Mouse (Mus musculus) E14TG2a.4 (cell line): ENCODE data around the gene Htr6.
A peak's percentile ranks its signal among the peaks of the same experiment; 100 is the strongest.

Experiments used
- H3K27me3 ChIP-seq: 2 replicates; pipeline ENCODE4 v1.6.1; 2014; ENCODE audit warnings: low read length, control low read depth; ENCODE audit not compliant: insufficient read depth
- H3K36me3 ChIP-seq: 2 replicates; pipeline ENCODE4 v1.6.1; 2014; ENCODE audit warnings: low read length, control low read depth; ENCODE audit not compliant: insufficient read depth
- H3K4me1 ChIP-seq: replicated peaks from 2 replicates; pipeline ENCODE4 v1.6.1; 2014; ENCODE audit warnings: low read depth, low read length, control low read depth
- H3K4me3 ChIP-seq: replicated peaks from 2 replicates; pipeline ENCODE4 v1.5.1; 2014; ENCODE audit warnings: mild to moderate bottlenecking, low read length
- H3K9me3 ChIP-seq: 2 replicates; pipeline ENCODE4 v1.6.1; 2014; ENCODE audit warnings: low read length, control low read depth
- CTCF ChIP-seq: conservative IDR thresholded peaks from 2 replicates; pipeline ENCODE4 v1.5.1; 2014; ENCODE audit warnings: low read length
- NANOG ChIP-seq: IDR thresholded peaks from 2 replicates; pipeline ENCODE4 v1.6.1; 2014; ENCODE audit warnings: borderline replicate concordance, low read length, mixed read lengths
- POU5F1 ChIP-seq: IDR thresholded peaks from 2 replicates; pipeline ENCODE4 v1.6.1; 2014; ENCODE audit warnings: low read length, borderline replicate concordance

Gene Htr6

DNA sequence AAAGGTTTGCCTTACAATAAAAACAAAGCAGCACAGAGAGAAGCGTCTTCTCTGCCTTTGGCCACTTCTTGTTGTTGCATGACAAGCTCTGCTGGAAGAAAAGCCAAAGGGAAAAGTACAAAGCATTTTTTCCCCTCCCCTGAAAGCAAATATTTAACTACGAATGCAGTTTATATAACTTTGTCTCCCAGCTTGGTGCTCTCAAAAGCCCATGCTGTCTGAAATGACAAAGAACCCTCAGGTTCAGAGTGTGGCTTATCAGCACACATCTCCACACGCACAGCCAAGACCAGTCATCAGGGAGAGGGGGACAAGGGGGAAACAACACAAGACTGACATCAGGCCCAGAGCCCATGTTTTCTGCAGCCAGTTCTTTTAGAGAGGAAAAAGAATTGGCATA lies 36.1 kb upstream of the Htr6 start:
- H3K36me3 ChIP-seq, result peaks cover 18% of the 10 kb centered on the region
- H3K4me1 ChIP-seq, result peaks cover 37% of the 10 kb centered on the region
- H3K9me3 ChIP-seq, result no peaks in the 10 kb centered on the region
- no peak for TF ChIP-seq POU5F1
- H3K27me3 ChIP-seq, result no peaks in the 10 kb centered on the region
- no peak overlapping the region for H3K4me3 ChIP-seq

- H3K27me3 ChIP-seq, result no peaks in the 10 kb centered on the region
- H3K4me1 ChIP-seq, result peaks cover 32% of the 10 kb centered on the region
- TF ChIP-seq NANOG (no peak), CTCF (no peak), POU5F1 (no peak)
- H3K36me3 ChIP-seq, result peaks cover 22% of the 10 kb centered on the region
- no peaks in the 10 kb centered on the region for H3K9me3 ChIP-seq
- H3K4me3 ChIP-seq, result no peak overlapping the region
Observed at GRCm38 (mm10) chr4:139110858-139111257, 35.5 kb upstream of the Htr6 start.

- TF ChIP-seq NANOG, result no peak
- Histone ChIP-seq H3K9me3 (no peaks in the 10 kb centered on the region), H3K36me3 (peaks cover 69% of the 10 kb centered on the region), H3K4me3 (no peak overlapping the region), H3K27me3 (no peaks in the 10 kb centered on the region), H3K4me1 (peaks cover 18% of the 10 kb centered on the region)
Observed at GRCm38 (mm10) chr4:139105453-139105852, 30.1 kb upstream of the Htr6 start.

DNA sequence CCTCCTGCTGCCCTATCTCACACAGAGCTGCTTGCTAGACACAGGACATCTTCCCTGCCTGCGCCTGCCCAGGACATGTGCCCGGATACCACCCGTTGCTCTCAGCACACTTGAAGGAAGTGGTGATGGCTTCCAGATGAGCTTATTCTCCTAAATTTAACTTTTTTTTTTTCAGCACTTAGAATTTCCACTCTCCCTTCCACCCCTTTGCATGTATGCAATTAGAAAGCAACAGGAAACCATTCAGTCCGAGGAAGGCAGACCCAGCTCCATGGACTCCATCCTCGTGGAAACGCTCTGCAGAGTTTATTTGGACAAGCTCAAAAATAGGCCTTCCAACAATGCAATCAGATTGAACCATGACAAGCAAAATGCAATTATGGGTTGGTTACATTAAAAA lies 26.2 kb upstream of the Htr6 start:
- Histone ChIP-seq H3K4me3 (no peak overlapping the region), H3K27me3 (peaks cover 5% of the 10 kb centered on the region), H3K4me1 (peaks cover 15% of the 10 kb centered on the region), H3K9me3 (no peaks in the 10 kb centered on the region), H3K36me3 (peaks cover 51% of the 10 kb centered on the region)
- TF ChIP-seq POU5F1 (no peak), NANOG (no peak), CTCF (no peak)

DNA sequence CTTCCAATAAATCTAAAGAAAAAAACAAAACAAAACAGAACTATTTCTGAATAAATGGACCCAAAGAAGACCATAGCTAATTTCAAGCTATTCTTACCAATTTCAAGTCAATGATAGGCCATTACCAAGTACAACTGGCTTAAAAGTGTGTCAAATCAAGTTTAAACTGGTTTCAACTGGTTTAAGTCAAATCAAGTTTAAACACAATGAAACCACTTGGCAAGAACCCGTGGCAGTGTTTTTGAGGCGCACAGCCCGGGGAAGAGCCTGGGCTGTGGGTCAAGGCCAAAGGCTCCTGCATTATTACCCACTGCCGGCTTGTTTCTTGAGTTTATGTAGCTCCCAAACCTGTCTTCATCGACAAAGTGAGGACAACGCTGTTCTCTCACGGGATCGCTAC lies 25.0 kb upstream of the Htr6 start:
- Histone ChIP-seq H3K36me3 (peaks cover 42% of the 10 kb centered on the region), H3K4me3 (no peak overlapping the region), H3K27me3 (peaks cover 18% of the 10 kb centered on the region), H3K9me3 (no peaks in the 10 kb centered on the region), H3K4me1 (peaks cover 15% of the 10 kb centered on the region)
- TF ChIP-seq POU5F1, result no peak
- TF ChIP-seq NANOG, result no peak
- no peak for TF ChIP-seq CTCF

DNA sequence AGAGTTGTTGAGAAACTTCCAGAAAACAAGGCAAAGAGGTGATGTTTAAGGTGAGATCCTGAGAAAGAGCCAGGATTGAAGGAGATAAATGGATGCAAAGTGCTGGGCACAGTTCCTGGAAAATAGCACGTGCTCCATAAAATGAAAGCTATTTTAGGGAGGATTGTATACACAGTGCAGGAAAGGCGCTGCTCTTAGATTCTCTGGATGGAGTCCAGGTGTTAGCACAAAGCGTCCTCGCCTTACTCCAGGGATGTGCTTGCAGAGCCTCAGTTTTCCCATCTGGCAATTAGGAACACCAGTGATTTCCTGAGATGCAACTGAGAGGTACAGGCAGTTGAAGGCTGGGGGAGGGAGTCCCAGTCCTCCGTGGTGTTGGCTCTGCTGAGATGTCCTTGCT lies 20.8 kb upstream of the Htr6 start:
- Histone ChIP-seq H3K27me3 (peaks cover 56% of the 10 kb centered on the region), H3K4me3 (no peak overlapping the region), H3K9me3 (peaks cover 7% of the 10 kb centered on the region; the same call in 1 of the 2 replicates), H3K36me3 (0 out of 2 replicates have a peak, but pooled peaks cover under 1% of the 10 kb centered on the region), H3K4me1 (peaks cover 21% of the 10 kb centered on the region)
- TF ChIP-seq CTCF (no peak), POU5F1 (no peak), NANOG (no peak)

DNA sequence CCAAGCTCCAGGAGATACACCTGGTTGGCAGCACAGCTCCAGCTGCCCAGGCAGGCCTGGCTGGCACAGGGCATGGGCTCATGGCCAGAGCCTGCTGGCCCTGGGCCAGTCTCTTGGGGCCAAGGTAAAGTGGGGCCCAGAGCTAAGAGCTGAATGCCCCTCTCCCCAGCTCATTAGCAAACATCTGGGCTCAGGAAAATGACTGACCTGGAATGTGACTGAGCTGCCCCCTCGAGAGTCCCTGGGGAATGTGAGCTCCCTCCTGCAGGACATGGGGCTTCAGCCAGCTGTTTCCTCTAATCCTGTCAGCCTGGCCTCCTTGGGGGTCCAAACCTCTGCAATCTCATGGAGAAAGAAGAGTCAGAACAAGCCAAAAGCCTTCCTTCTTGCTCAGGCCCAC lies 20.0 kb upstream of the Htr6 start:
- TF ChIP-seq POU5F1 (no peak), CTCF (no peak), NANOG (no peak)
- H3K36me3 ChIP-seq, result no peaks in the 10 kb centered on the region
- peaks cover 28% of the 10 kb centered on the region for H3K4me1 ChIP-seq
- peaks cover 64% of the 10 kb centered on the region for H3K27me3 ChIP-seq
- H3K4me3 ChIP-seq, result no peak overlapping the region
- peaks cover 7% of the 10 kb centered on the region; the same call in 1 of the 2 replicates for H3K9me3 ChIP-seq

GRCm38 (mm10) chr4:139093196-139093530 lies 17.8 kb upstream of the Htr6 start:
- Histone ChIP-seq H3K4me3 (peak overlapping the region; percentile 76), H3K27me3 (peaks cover 81% of the 10 kb centered on the region), H3K4me1 (peaks cover 39% of the 10 kb centered on the region), H3K36me3 (no peaks in the 10 kb centered on the region), H3K9me3 (peaks cover 7% of the 10 kb centered on the region; the same call in 1 of the 2 replicates)
- TF ChIP-seq POU5F1, result no peak
- TF ChIP-seq NANOG, result no peak
- TF ChIP-seq CTCF, result no peak

- H3K9me3 ChIP-seq, result peaks cover 7% of the 10 kb centered on the region; the same call in 1 of the 2 replicates
- H3K4me1 ChIP-seq, result peaks cover 39% of the 10 kb centered on the region
- H3K36me3 ChIP-seq, result no peaks in the 10 kb centered on the region
- H3K27me3 ChIP-seq, result peaks cover 87% of the 10 kb centered on the region
- TF ChIP-seq NANOG, result no peak
- no peak for TF ChIP-seq CTCF
- TF ChIP-seq POU5F1, result no peak
- peak within 1 kb of the TSS; percentile 76 for H3K4me3 ChIP-seq
Observed at GRCm38 (mm10) chr4:139092356-139093195, 17.2 kb upstream of the Htr6 start, which contains the start of gene Nbl1. Gene Nbl1, minus strand, starts transcription at chr4:139092993.
